Mouse (Mus musculus) heart, postnatal 0 days (tissue): ENCODE measurements around the gene Cdh26.

Source experiments
- CTCF ChIP-seq: IDR thresholded peaks from 2 replicates; pipeline ENCODE4 v1.5.1; 2016; ENCODE audit warnings: antibody characterized with exemption, control low read depth, low read depth
- EP300 ChIP-seq: IDR thresholded peaks from 2 replicates; pipeline ENCODE4 v1.6.1; 2016; ENCODE audit warnings: antibody characterized with exemption, low read depth

GRCm38 (mm10) chr2:178437311-178437710 lies 7.0 kb downstream of the Cdh26 start:
- TF ChIP-seq CTCF = no peak
- TF ChIP-seq EP300 = no peak
